Mouse (Mus musculus) left cerebral cortex, postnatal 25 days (tissue): Measurements from ENCODE around the gene Adamts4. TPM values are rescaled to one million over a fixed set of nuclear protein-coding genes. Genes with fewer than 3 reads are reported as not detected.
"Not testable (repeated sequence)": the region's sequence is repeated elsewhere in the genome, so short reads cannot be mapped to it uniquely, and the experiment has no call there.

ENCODE experiments used
- DNase-seq, 2 experiments: peaks; one replicate each; pipeline ENCODE4 v3.0.0; 2022; ENCODE audit warnings: low spot score in 2 of 2, mixed read lengths in 1 of 2
- intact Hi-C: fragments of 180-260 bp; cut with DNase I; formaldehyde crosslinking; loops from one replicate; pipeline ENCODE4 v1.15.1; 2025
- total RNA-seq, 2 experiments: library from RNA; stranded (reverse); gene quantifications; 2 replicates each; pipeline ENCODE4 v1.2.3; 2021

Gene Adamts4
- total RNA-seq, 2 experiments from 2014 or later = 10.9 to 12.8 TPM

DNA sequence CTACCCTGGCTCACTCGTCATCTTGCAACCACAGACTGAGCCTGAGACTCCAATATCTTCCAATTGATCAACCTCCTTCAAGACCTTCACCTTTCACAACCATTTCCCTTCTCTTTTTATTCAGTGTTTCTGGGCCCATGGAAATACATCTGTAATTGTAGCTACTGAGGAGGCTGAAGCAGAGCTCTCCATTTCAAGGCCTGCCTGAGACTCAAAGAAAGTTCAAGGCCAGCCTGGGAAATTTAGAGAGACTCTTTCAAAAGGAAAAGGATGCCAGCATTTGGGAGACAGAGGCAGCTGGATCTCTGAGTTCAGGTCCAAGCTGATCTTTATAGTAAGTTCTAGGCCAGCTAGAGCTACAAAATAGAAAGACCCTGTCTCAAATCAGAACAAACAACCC, 22.3 kb upstream of the Adamts4 start:
- intact Hi-C loops = no loop called here
- no peak for DNase-seq

DNA sequence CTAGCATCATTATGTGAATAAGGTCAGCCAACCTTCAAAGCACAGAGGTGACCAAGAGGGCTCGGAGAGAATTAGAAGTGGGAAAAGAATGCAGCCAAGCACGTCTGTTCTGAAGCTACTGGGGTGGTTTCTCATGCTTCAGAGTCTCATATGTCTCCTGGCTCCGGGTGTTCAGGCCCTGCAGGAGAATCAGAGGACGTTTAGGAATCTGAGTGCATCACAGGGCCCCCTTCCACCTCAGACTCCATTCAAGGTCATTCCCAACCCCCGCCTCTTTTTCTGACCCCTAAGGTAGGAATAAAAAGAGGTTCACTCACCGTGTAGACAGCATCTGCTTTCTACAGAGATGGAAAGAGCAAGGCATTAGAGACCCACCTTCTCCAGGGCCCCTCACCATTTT, 20.5 kb upstream of the Adamts4 start:
- DNase-seq = no peak
- intact Hi-C loops = no loop called here

DNA sequence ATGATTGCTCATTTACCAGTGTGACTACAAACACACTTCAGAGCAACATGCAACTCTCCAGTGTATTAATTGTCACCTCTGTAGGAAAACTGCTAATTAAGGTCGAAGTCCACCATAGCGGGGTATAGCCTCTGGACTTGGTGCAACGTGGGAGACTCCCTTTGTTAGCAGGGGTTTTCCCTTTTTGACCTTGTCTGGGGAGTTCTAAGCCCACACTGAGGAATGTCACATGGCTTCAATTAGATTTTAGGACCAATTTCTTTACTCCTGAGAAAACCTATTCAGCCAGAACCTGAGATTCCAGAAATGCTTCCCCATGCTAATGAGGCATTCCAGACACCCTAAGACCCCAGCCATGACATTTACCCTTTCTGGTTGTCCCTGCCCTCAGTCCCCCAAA, 20.0 kb upstream of the Adamts4 start:
- intact Hi-C loops = no loop called here
- DNase-seq = no peak

DNA sequence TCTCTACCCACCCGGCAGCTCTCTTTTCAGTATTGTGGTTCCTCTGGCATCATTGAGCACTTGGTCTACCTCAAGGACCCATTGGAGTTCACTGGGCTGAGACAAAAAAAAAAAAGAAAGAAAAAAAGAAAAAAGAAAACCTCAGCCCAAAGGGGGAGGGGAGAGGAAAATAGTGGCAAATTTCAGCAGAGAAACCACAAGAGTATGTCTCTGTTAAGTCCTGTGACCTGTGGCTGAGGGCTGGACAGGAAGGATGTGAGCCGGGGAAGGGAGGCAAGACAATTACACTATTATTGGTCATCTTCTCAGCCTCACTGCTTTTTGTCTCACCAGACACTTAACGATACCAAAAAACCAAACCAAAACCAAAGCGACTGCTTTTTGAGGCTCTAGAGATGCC, 18.4 kb upstream of the Adamts4 start:
- intact Hi-C loops = no loop called here

DNA sequence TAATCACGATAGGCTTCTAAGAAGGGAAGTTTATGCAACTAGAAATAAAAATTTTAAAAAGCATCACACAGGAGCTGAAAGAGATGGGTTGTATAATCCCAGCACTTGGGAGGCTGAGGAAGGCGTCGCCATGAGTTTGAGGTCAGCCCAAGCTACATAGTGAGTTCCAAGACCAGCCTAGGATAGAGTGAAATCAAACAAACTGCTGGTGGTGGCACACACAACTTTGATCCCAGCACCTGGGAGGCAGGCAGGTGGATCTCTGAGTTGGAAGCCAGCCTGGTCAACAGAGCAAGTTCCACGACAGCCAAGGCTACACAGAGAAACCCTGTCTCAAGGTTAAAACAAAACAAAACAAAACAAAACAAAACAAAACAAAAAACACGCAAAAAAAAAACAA, 17.9 kb upstream of the Adamts4 start:
- intact Hi-C loops = no loop called here
- DNase-seq = no peak

More for the DNA sequence above, 18.4 kb upstream of the Adamts4 start:
- no peak for DNase-seq

DNA sequence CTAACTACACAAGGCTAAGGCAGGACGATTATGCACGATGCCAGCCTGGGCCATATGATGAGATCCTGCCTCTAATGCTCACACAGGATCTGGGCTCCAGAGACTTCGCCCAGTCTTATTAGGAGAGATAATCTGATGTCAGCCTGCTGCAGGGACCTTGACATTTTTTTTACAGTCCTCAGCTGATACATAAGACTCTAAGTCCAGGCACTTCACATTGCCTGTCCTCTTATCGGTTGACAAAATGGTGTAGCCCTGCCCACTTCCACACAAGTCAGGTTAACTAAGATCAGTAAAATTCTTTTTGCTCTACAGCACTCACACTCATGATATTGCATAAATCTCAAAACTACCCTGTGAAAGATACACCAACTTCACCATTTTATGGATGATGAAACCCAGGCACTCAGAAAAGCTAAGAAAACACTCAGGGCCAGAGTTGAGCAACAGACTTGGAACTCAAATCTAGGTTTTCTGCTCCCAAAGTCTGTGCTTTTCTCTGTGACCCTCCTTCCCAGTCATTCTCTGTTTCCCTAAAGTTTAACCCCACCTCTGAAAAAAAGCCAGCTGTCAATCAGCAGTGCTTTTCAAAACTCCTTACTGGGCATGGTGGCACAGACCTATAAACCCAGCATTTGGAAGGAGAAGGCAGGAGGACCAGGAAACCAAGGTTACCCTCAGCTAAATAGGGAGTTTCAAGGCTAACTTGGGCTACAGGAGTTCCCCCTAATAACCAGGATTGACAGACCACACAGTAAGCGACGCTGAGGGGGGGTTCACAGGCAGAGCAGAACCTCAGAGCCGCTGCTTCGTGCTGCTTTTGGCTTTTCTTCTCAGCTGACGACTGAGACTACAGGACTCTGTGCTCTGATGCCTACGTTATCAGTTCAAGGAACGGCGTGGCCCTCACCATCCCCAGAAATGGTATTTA, 17.2 kb upstream of the Adamts4 start:
- DNase-seq = no peak
- intact Hi-C loops = no loop called here

DNA sequence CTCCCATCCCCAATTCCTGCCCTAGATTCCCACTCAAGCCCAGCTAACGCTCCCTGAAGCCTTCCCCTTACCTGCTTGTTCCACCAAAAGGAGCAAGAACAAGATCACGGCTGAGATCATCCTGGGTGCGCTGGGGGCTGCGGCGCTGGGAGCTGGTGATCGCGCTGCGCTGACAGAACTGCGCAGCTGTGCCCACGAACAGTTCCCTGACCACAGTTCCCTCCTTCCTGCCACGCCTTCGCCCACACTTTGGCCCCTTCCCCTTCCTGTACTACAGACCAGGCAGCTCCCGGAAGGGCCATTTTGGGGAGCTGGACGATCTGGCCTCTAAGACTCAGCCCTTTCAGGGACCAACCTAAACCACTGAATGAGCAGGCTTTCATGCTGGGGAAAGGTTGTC, 16.1 kb upstream of the Adamts4 start, which contains the start of gene Fcer1g:
TSS of gene Fcer1g (minus strand) at position 240 of the 400 bp plus-strand sequence.
- intact Hi-C loops = no loop called here
- no peak for DNase-seq

DNA sequence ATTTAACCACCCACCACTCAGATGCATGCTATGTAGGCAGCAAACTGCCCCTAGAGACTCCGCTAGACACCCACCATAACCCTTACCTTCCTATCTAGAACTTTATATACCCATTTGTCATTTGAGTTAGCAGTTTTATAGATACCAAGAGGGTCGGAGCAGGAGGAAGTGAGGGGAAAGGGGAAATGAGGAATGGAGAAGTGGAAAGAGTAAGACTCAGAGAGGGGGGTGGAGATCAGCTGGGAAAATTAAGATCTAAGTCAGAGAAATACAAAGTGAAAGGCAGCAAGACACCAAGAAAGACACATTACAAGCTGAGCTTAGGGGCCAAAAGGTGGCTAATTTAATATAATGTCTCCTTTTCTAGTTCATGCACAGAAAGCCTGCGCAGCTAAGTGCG, 15.7 kb upstream of the Adamts4 start:
- intact Hi-C loops = no loop called here
- no peak for DNase-seq

DNA sequence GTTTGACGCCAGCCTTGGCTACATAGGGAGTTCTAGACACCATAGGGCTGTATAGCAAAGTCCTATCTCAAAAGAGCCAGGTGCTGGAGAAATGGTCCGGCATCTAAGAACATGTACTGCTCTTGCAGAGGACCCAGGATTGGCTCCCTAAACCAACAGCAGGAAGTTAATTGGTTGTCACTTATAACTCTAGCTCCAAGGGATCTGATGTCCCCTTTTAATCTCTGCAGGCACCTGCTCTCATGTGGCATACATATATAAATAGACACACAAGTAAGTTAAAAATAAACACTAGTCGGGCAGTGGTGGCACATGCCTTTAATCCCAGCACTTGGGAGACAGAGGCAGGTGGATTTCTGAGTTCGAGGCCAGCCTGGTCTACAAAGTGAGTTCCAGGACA, 14.4 kb upstream of the Adamts4 start:
- intact Hi-C loops = no loop called here
- no peak for DNase-seq

DNA sequence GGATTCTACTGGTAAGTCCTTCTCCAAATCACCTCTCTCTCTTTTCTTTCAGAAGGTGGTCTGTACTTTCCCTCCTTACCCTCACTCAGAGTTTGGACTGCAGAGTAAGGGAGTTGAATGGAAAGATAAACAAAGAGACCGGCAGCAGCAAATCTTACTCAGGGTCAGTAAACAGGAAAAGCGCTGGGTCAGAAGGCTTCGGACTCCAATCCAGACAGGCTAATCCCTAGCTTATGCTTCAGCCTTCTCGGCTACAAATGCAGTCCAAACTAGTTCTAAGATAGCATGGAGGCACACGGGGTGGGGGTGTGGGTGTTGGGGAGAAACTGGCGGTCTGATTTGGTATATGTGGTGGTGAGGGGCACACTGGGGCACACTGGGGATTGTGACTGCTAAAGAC, 12.8 kb upstream of the Adamts4 start:
- DNase-seq = no peak
- intact Hi-C loops = no loop called here

DNA sequence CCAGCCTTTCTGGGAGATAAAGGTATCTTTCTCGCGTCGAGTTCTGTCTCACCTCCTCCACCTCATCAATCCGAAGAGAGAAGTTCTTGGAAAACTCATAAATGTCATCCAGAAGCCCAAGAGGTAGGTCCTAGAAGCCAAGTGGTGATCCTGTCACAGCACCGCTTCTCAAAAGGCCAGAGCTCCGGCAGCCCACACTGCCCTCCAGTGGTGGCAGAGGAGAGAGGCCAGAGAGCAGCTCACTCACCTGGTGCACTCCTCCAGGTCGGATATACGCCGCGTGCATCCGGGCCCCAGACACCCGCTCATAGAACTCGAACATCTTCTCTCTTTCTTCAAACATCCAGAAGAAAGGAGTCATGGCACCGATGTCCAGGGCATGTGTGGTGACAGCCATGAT, 11.8 kb upstream of the Adamts4 start:
- intact Hi-C loops = no loop called here
- DNase-seq = peak in 1 of 2 experiments; percentile 54

DNA sequence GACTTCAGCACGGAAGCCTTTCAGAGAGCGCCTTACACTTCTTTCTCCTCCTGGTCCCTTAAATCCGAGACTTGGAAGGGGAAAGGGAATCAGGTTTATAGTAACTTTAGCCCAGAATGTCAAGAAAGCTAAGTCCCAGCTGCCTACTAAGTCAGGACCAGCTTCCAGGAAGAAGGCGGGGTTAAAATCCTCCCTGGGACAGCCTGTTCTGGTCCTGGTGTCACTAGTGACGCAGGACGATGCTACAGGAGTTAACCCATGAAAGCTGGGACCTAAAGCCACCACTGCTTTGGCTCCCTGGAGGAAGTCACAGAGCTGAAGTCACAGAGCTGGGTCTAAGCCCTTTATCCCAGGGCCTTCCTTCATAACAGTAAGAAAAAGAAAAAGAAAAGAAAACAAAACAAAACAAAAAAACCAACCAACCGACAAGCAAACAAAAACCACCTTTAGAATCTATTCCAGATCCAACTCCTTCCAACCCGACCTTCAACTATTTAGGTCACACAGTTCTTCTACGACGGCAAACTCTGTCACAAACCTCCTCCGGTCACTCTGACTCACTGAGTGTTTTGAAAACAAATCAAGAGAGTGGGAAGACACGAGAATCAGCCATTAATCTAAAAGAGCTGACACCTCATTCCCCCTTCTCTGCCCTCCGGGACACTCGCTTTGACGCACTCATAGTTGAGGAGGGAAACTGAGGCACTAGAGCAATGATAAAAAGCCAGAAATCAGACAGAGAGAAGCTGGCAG, 10.1 kb upstream of the Adamts4 start:
- DNase-seq = no peak
- intact Hi-C loops = no loop called here

DNA sequence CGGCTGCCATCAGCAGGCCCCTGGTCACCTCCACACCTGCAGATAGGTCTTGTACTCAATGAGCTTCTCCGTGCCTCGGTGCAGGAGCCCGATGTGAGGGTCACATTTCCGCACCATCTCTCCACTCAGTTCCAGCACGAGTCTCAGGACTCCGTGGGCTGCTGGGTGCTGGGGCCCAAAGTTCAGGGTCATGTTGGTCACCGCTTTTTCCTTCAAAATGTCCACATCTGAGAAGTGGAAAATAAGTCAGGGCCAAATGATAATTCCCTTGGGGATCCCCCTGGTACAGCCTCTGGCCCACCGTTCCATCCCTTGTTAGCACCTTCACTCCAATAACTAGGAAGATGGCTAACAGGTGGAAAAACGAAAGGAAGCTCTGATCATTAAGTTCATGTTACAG, 9.3 kb upstream of the Adamts4 start:
- intact Hi-C loops = no loop called here
- DNase-seq = no peak

DNA sequence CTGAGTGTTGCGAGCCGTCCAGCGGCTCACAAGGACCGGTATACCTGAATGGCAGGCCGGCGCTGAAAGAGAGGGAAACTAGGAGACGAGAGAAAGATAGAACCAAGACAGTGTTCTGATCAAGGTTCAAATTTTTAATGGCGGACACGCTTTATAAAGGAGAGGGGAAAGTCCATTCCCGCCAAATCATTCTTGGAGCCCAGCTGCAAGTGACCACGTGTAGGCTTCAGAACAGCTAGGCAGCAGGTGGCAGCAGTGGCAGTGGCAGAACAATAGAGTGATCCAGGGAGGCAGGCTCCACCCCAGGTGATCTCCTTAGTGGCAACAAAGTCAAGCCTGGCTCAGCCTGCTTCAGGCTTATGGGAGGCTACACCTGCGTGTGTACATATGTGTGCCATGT, 8.3 kb upstream of the Adamts4 start:
- intact Hi-C loops, DNase-seq: not testable (repeated sequence)

DNA sequence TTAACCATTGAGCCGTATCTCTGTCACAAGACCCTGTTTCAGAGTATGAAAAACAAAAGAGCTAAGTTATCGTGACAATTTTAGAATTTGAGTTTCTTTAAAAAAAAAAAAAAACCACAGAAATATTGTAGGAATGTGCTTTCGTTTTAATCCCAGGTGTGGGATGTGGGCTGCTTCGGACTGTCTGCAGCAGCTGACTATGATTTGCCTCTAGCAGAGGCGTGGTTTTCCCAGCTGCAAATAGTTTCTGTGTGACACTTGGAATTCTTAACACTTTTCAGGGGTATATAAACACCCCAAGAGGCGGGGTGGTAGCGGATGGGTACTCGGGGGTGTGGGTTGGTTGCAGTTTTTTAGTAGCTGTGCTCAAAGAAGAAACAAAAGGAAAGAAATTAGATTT, 4.9 kb upstream of the Adamts4 start:
- intact Hi-C loops = no loop called here
- no peak for DNase-seq

DNA sequence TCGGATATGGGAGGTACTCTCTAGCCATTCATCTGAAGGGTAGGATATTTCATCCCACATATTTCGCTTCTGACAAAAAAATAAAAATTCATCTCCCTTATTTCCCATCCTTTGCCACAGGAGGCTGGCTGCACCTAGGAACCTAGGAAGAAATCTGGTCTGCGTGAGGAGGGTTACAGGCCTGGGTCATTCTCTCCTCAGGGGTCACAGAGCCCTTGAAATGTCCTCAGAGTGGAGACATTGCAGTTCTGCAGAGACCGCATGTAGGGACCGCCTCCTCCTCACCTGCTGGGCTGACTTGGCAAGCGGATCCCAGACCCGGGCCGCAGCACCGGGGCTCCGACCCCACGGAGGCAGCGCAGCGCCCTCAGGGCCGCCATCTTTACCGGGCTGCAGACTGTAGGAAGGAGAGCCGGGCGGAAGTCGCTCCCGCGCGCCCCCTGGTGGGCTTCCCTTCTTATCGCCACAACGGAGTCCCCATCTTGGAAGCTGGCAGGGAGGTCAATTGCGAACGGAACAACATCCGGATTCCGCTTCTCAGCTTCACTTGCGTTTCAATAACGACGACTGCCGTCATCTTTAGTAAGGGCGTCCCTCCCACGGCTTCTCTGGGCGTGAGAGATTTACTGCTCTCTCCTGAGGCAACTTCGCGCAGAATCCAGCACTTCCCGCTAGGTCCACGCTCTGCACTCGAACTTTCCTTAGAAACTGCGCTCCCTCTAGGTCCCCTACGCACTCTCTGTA, 3.3 kb upstream of the Adamts4 start:
- DNase-seq = peak; percentile 95 to 99
- intact Hi-C loops = loop anchor here (1.0 kb wide), 2 partner anchors 25 to 34 kb away; partner anchors contain the start of genes Ppox and Tomm40l

DNA sequence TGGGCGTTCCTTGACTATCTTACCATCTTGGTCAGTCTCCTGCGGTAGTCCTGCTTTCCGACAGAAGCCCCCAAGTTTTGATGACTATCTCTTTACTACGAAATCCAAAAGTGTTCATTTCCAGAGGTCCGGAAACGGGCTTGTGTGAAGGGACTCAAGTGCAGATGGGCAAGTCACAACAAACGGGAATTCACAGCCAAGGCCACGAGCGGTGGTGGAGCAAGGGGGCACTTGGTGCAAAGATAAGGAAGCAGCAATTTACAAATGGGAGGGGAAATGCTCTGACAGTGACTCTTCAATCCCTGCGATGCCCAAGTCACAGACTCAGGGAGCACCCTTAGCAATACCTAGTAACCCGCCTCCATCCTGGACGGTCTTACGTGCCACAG, 2.8 kb upstream of the Adamts4 start:
- DNase-seq = no peak
- intact Hi-C loops = loop anchor here (1.0 kb wide), 2 partner anchors 25 to 34 kb away; partner anchors contain the start of genes Ppox and Tomm40l

DNA sequence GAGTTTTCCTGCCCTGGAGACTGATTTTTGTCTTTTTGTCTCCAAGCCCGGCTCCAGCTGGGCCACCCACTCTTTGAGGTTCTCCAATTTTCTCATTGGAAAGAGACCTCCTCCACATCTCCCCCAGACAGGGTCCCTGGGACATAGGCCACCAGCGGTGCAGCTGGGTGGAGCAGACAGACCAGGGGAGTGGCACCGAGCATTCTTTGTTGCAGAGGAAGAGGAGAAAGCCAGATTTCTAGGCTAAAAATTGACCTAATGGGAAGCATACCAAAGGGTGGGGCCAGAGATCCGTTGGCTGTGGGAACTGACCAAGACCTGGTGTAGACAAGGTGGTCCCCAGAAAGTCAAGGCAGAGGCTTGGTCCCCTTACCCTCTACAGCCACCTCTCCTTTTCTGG, 2.3 kb upstream of the Adamts4 start:
- no peak for DNase-seq
- intact Hi-C loops = loop anchor here (1.0 kb wide), 2 partner anchors 26 to 33 kb away; partner anchors contain the start of genes Ppox and Tomm40l

DNA sequence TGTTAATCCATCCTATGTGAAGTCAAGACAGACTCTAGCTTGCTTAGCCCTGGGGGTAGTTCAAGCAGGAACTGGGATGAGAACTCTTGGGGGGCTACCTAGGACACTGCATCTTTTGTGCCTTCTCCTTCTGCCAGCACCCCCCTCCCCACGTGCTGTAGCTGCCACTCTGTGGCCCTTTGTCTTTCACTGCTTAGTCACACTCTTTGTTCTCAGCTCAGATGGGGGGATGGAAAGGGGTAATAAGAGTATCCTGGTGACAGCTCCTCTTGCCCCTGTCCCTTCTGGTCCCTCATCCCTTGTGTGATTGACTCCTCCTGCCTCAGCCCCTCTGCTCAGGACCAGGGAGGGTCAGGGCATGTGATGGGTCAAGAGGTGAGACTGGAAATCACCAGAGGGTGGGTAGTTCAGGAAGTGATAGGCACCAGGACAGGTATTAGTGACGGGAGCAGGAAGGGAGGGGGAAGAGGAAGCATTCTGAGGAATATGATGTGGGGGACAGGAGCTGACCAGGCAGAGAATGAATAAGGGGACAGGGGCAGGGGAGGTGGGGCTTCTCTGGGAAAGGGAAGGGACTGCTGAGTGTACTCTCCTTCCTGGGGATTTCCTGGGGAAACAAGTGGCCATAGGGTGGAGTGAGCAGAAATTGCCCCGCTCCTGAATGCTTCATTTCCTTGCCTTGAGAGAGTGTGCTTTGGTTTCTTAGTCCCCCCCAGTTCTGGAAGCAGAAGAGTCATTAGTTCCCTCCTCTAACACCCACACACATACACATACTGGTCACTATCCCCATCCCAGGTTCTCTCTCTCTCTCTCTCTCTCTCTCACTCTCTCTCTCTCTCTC, 1.6 kb upstream of the Adamts4 start:
- intact Hi-C loops = no loop called here
- DNase-seq = no peak
